Mouse (Mus musculus) stomach, postnatal 0 days (tissue): ENCODE data around the gene Gm3285.

Source experiments
- CTCF ChIP-seq: IDR thresholded peaks from 2 replicates; pipeline ENCODE4 v1.5.1; 2016; ENCODE audit warnings: antibody characterized with exemption, low read depth, mild to moderate bottlenecking, moderate library complexity
- EP300 ChIP-seq: optimal IDR thresholded peaks from 2 replicates; pipeline ENCODE3; 2016; ENCODE audit warnings: antibody characterized with exemption

- TF ChIP-seq CTCF (no peak), EP300 (no peak)
These were observed 22.8 kb upstream of the Gm3285 start for GRCm38 (mm10) chr10:77839006-77839405.
